Mouse (Mus musculus) embryo, embryonic 10.5 days (tissue): ENCODE results near the gene Nabp2.
A peak's percentile ranks its signal among the peaks of the same experiment; 100 is the strongest.

ENCODE experiments used
- DNase-seq: peaks from one replicate; pipeline ENCODE4 v3.0.0-alpha.2; 2015; ENCODE audit warnings: low spot score

Nabp2 gene

DNA sequence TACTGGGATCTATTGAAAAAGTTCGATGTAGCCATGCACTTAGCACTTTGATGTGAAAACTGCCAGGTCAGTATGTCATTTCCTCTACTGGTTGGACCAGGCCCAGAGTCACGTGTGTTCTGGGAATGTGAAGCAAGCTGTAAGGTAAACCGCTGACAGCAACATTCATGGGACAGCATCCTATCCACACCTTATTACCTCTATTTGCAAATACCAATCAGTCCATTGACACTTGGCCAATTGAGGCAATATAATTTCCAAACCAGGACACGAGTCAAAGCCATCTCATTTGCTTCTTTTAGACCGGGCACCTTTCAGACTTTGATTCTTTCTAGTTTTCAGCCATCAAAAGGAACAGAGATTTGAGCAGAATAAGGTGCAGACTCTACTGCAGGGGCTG is 17.8 kb upstream of the Nabp2 start:
- no peak for DNase-seq

DNA sequence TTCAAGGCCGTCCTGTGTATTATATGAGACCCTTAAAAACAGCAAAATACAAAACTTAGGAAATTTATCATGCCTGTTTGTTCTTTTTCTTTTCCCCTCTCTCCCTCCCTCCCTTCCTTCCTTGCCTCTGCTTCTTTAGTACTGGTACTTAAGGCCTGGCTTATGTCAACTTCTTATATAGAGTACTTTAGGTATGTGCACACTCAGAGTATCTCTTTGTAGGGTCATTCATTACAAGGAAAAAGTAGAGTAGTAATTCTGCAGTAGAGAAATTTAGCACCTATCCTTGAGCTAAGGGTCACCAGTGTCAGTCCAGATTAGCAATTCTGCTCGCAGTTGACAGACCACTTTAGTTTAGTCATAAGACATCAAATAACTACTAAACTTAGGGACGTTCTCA is 14.0 kb upstream of the Nabp2 start:
- no peak for DNase-seq

DNA sequence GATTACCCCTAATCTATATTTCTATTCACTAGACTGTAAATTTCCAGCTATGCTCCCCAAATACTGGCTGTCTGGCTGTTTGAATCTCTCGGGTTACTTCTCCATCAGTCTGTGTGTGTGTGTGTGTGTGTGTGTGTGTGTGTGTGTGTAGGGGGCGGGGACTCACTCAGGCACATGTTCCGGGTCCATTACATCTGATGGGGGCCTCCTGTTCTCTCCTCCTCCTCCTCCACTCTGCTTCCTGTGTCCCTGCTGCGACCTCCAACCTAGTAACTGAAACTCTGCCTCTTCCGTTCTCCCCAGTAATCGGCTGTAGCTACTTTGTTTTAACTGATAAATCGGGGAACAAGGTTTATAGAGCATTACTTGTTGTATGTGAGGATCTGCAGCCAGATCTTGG is 13.3 kb upstream of the Nabp2 start:
- peak; percentile 13 for DNase-seq

DNA sequence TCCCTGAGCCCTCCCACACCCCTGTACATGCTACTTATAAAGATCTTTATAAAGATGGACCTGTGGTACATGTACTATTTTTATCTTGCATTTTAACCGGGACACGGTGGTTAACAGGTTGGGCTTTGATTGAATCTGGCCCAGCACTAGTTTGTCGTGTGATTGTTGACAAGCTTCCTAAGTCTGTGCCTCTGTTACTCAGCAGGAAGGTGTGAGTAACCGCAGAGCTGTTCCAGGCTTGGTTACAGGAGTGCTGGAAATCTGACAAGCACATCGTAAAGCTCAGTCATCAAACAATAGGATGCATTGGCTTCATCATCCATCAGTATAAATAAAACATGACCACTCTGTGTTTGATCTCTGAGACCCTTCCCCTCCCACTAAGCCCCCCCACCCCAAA is 11.1 kb upstream of the Nabp2 start:
- DNase-seq = no peak

DNA sequence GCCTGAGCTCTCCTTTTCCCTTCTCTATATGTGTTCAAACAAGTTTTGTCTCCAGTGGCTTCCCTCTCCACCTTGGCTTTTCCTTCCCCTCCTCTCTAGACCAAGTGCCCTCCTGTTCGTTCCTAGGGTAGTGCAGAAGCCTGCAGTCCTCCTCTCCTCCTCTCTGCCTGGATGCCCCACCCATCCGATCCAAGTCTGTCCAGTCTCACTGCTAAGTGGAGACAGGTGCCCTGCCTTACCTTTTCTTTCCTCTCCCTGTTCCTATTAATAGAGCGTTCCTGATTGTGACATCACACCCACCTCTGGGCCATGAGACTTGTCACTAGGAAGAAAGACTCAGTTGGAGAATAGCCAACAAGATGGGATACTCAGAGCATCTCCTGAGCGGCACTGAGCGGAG is 3.6 kb upstream of the Nabp2 start:
- no peak for DNase-seq

DNA sequence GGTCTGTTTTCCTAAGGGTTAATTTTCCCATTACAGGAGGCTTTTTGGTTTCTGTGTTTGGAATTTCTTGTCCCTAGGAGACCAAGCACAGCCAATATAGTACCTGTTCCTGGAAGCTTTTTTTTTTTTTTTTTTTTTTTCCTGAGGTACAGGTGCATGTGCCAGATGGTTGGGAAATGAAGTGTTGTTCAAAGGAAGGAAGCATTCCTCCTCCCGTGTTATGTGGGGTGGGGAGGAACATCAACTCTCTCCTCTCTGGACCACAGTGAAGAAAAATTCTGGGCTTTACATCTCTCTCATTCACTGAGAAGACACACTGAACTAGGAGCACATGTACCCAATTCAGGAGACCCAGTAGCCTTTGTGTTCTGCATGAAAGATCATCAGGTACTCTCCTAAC is 1.8 kb upstream of the Nabp2 start:
- no peak for DNase-seq

DNA sequence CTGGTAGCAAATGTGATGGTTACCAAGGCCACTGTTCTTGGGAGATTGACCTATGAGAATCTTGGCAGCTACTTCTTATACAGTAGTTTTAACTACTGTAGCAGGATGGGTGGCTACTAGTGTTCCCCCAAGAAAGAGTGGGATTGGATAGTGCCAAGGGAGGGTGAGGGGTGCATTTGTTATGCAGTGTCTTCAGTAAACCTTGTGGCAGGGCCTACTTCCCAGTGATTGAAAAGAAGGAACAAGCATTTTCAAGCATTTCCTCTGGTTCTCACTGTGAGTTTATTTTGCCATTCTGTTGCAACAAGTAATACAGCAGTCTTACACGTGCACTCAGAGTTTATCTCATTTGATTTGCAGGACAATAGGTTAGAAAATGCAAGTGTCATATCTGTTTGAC is 1.3 kb upstream of the Nabp2 start:
- DNase-seq = no peak

DNA sequence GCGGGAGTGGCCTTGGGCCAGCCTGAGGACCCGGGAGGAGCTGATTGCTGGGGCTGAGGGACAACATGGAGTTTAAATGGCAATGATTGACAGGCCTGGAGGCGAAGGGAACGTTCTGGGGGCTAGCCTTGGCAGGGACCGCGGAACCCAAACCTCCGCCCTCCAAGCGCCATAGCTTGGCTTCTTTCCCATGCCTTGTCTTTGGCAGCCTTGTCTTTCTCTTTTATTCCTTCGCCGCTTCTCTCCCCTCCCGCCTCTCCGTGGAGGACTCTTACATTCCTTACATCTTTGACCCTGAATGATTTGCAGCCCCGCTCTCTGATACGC is 726 bp upstream of the Nabp2 start:
- peak; percentile 50 for DNase-seq

DNA sequence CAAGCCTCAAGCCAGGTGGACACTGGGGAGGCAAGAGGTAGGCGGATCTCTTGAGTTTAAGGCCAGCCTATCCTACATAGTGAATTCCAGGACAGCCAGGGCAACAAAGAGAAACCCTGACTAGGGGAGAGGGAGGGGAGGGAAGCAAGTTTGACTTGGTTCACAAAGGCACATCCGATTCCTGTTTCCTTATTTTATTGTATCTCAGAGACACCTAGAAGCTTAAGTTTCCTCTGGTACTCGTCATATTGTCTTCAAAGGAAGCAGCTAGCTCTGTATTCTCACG is 789 bp downstream of the Nabp2 start:
- peak; percentile 40 for DNase-seq

DNA sequence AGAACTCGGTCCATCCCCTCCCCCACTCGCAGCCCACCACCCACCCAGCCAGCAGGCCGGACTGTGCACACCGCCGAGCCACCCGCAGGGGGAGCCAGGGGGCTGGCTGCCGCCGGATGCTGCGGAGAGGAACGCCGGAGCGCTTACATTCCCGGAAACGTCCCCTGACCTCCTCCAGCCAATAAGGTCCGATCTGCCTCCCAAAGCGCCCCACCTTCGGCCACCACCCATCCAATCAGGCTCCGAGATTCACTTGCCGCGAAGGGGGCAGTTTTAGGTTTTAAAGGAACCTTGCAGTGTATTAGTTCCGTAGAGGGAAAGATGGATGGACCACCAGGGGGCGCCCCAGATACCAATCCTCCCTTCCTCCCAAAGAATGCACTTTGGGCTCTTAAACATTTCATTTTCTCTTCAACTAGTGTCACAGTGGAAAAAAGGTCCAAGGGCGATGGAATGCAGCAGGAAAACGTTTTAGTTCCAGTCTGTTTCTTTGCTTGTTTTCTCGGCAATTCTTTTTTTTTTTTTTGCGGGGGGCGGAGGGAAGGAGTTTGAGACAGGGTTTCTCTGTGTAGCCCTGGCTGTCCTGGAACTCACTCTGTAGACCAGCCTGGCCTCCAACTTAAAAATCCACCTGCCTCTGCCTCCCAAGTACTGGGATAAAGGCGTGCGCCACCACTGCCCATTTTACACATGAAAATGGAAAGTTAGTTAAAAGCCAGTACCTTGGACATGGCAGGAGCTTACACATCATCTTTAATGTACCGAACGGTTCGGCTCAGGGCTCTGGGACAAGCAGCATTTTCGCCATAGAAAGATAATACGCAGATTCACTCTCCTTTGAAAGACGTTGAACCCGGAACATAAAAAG is 1.4 kb downstream of the Nabp2 start:
- DNase-seq = peak; percentile 99

DNA sequence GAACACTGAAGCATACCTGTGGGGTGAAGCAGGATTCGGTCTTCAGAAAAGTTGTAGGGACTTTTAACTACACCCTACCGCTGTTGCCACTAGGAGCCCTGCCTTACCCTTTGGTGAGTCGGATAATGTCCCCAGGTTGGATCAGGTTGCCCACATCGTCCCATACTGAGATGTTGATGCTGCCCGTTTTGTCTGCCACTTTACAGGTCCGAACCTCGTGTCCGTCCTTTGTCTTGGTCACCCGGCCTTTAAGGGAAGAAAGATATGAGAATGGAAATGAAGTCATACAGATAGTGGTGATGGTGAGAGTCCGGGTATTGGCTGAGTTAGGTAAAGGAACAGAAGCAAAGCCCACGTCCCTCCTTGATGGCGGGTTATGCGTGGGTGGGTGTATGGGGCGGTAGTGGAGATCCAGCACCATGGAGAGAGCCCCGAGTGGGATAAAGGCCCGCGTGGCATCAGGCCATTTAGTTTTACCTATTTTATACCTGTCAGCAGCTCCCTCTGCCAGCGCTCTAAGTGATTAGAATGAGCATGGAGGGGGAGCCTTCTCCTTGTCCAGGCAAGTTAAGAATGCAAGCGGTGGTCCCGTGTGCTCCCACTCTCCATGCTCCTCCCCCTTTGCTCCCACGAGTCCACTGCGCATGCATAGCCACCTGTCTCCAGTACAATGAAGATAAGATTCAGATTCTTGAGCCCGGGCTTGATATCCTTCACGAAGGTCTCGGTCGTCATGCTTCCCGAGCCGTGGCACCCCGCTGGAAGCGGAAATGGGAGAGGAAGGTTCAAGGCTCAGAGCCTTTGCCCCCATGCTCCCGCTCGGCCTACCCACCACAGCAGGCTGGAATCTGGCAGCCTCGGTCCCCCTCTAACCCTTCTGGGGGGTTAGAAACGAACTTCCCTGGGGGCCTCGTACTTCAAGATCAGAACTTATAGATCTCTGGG is 2.4 kb downstream of the Nabp2 start:
- peak; percentile 69 for DNase-seq

DNA sequence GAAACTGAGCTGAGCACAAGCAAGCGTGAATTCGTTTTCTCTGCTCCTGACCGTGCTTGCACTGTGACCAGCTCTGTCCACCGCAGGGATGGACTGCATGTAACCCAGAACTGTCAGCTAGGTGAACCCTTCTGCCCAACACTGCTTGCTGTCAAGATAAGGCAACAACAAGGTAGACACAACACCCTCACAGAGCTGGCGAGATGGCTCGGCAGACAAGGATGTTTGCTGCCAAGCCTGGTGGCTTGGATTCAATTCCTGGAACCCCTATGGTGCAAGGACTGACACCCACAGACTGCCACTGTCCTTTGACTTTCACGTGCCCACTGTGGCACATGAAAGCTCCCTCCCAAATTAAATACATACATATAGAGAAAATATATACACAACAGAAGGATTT is 7.4 kb downstream of the Nabp2 start:
- DNase-seq = no peak

DNA sequence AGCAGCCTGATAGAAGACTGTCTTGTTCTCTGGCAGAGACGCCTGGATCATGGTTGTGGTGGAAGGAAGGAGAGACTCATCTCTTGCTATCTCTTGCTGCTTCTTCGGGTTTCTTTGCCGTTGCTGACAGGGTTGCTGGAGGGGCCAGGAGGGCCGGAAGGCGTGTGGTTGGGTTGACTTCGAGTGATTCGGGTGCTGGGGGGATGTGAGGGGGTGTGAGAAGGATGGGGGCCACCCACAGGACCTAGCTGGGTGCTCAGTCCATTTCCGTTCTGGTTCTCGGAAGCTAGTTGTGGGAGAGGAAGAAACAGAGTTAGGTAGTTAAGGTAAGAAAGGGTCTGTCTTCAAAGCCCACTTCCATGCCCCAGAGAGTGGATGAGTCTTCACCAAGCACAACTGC is 9.7 kb downstream of the Nabp2 start:
- no peak for DNase-seq

DNA sequence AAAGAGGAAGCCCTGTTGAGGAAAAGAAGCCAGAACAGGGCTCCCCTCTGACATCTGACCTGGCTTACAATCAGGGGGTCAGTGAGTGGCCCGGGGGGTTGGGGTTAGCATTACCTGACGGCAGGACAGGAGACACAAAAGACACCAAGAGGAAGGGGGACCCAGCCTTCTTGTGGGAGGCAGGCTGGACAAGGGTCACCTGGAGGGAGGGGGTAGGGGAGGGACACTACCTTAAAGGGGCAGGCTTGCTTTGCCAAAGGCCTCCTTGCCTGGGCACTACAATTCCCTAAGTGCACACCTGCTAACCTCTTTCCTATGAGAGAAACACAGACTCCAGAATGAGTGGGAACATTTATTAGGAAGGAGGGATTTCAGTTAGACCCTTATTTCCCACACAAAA is 10.2 kb downstream of the Nabp2 start, which contains the start of gene Slc39a5:
Gene Slc39a5 (minus strand): TSS at position 174 of the 400 bp plus-strand sequence.
- DNase-seq = no peak

DNA sequence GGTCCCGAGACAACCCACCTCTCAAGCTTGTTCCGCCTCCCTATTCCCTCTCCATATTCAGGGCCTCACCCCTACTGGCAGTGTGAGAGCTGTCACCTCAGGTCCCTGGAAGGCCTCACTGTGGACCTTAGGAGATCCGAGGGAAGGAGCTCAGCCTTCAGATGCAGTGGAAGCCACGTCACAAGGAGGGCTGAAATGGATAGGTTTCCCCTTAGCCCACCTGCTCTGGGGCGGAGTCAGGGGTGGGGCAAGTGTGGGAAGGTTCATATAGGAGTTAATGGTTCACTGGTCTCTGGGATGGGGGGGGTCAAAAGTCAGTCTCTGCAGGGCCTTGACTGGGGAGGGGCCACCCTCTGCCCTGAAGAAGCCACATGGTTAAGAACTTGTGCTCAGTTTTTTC is 11.0 kb downstream of the Nabp2 start:
- no peak for DNase-seq

DNA sequence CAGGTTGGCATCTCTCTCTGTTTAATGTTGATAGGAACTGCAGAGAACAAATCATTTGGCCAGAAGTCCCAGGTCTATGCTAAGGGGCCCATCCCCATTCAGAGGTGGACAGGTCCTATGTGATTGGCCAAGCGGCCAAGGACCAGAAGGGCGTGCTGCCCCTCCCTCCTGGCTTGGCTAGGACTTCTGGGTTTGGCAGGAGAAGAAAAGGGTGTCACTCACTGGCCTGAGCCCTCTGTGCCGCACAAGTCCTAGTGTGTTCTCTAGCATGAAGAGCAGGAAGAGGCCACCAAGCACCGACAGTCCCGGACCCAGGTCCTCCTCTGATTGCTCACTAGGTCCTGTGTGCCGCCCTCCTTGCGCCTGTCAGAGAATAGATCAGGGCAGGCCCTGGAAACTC is 13.8 kb downstream of the Nabp2 start:
- DNase-seq = no peak

DNA sequence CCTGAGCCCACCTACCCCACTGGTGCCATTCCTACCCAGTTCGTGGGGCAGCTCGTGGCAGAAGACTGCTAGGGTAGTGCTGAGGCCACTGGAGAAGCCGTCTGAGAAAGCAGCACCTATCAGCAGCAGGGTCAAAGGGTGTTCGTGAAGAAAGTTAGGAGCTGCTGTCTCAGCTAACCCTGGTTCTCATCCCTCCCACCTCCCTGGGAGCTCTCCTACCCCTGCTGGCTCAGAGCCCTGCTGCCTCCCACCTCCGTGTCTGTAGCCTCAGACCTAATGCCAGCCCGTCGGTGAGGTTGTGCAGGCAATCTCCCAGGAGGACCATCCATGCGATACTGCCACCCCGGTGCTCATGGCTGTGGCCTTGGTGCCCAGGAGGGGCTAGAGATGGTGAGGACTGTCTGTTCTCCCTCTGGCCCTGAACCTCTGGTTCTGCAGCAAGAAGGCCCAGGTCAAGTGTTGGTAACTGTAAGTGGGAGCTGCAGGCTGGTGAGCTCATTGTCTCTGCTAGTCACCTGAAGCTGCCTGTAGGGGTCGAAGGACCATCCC is 14.5 kb downstream of the Nabp2 start:
- no peak for DNase-seq

DNA sequence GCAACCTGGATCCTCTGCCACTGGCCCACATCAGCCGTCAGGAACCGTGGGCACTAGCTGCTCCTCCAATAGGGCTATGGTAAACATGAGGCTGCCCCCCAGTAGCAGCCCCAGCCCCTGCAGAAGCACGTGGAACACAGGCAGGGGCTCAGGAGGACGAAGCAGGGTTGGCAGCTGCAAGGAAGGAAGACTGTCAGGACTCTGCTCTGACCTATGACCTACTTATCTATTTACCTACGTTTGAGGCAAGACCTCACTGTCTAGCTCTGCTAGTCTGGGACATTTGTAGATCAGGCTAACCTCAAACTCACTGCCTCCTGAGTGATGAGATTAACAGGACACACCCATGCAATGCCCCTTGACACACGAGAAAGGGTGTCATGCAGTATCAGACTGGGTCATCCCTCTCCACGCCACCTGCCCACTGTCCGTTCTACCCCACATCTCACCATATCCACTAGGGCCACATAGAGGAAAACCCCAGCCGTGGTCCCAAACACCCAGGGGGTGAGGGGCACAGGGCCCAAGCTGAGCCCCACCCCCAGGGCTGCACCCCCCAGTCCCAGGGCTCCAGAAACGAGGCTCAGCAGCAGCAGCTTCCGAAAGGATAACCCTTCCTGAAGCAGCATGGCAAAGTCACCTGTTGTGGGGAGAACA is 15.1 kb downstream of the Nabp2 start:
- no peak for DNase-seq

DNA sequence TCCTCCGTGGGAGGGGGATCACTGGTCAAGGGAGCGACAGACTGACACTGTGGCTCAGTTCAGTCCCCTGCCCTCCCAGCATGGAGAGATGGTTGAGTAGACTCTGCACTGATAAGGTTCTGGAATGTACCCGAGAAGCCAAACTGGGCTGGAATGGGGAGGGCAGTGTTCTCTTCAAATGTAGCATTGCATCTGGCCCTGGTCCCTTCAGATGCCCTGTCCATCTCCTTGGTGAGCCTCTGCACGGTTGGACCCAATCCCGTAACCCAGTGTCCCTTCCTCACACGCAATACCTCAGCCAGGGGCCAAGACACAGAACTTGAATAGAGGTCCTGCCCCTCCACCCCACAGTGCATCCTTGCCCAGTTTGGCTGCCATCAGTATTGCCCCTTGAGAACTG is 19.4 kb downstream of the Nabp2 start:
- no peak for DNase-seq

DNA sequence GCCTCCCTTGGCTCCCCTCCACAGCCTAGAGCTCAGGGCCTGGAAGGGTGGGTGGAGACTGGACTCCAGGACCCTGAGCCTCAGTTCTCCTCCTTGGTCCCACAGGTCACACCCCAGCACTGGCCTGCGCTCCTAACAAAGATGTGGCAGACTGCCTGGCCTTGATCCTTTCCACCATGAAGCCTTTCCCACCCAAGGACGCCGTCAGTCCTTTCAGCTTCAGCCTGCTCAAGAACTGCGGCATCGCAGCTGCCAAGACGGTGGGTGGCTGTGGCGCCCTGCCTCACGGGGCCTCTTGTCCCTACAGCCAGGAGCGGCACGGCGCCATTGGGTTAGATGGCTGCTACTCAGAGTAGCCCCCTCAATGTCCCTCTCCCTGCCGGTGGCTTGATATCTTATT is 20.9 kb downstream of the Nabp2 start:
- DNase-seq = no peak

DNA sequence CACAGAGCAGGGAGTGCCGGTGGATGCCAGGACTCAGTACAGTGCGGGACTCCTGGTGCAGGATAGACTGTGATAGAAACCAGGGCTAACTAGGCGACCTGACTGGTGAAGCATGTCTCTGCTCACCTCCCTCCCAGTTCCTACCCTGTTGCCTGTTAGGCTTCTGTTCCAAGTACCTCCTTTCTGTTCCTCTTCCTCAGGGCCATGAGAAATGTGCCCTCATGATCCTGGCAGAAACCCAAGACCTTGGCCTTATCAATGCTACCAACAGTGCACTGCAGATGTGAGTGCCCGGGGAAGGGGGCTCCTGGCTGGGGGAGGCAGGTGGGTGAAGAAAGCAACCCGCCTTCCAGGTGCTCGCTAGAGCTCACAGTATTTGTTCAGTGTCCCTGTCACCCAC is 21.7 kb downstream of the Nabp2 start:
- DNase-seq = no peak

DNA sequence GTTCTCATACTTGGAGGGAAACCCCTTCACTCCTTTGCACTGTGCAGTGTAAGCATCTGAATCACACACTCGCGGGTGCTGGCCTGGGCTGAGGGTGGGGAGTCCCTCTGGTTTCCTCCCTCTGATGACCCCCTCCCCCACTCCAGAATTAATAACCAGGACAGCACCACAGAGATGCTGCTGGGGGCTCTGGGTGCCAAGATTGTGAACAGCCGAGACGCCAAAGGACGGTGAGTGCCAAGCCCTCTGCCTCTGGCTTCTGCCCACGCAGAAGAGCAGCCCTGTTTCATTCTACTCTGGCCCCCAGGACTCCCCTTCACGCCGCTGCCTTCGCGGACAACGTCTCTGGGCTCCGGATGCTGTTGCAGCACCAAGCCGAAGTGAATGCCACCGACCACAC is 22.4 kb downstream of the Nabp2 start:
- DNase-seq = no peak

DNA sequence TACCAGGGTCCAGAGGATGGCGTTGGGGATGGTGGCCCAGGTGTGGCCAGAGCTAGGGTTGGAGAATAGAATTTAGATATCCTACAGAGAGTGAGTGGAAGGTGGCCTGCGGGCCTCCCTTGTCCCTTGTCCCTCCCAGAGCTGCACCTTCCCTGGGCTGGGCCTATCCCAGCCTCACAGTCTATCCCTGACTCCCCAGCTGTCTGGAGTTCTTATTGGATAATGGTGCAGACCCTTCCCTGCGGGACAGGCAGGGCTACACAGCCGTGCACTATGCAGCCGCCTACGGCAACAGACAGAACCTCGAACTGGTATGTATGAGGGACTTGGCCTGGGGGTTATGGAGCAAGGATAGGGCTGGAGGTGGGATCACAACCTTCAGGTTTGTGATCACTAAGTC is 25.4 kb downstream of the Nabp2 start:
- DNase-seq = no peak
